In genomic region chr6:39259129-39259528, GRCm38 (mm10) we compare ENCODE assay signal across 15 mouse cellular contexts. TPM values are rescaled to one million over a fixed set of nuclear protein-coding genes. Genes with fewer than 3 reads are reported as not detected.
A peak's percentile ranks its signal among the peaks of the same experiment; 100 is the strongest.
DNase-seq lines count a peak whose midpoint lies in the region; ATAC-seq and TF ChIP-seq lines count a peak whose summit lies in the region.
"Had no signal": no experiment of that assay in that cellular context is flagged by ENCODE, and none has a peak within 500 bp of the region (broad histone marks: within the 10 kb centered on the region; RNA-seq: fewer than 3 reads in every experiment).

No protein-coding gene starts in this region.

- no peaks in the 10 kb centered on the region for H3K79me2 ChIP-seq in MEL (ENCODE audit: control insufficient read depth, insufficient read depth, low read length, poor library complexity)
- H3K79me2 ChIP-seq in macrophage (ENCODE audit: inconsistent target) = no peaks in the 10 kb centered on the region

- no peak overlapping the region for H3K4me3 ChIP-seq in liver, postnatal 0 days (ENCODE audit: low read depth, low read length)
- no peak overlapping the region for H3K4me3 ChIP-seq in liver, embryonic 12.5 days
- H3K4me3 ChIP-seq in MEL (ENCODE audit: control insufficient read depth in 1 of 2, insufficient read depth in 1 of 2, low read depth in 2 of 2, low read length in 2 of 2) (no peak overlapping the region), macrophage (ENCODE audit: inconsistent target) (no peak overlapping the region)
- no peak overlapping the region for H3K4me3 ChIP-seq in neural tube, embryonic 15.5 days (replicated peaks)

- DNase-seq in liver, postnatal 0 days = no peak
- DNase-seq in B cell, adult 2 months = peak; percentile 51 to 54
- peak; percentile 42 for DNase-seq in MEL (ENCODE audit: low read depth, low spot score)
- no peak for DNase-seq in right cerebral cortex, adult 2 months (ENCODE audit: low spot score in 2 of 2)
- DNase-seq in cerebellum, adult 11-12 months = no peak
- DNase-seq: adrenal gland, adult 8-10 months; cerebellum, postnatal 10 days; gastrocnemius, postnatal 36 days; right cerebral cortex, postnatal 14 days had no signal

- no peak for TF ChIP-seq RAD21 in MEL (IDR thresholded peaks at IDR 0.05; ENCODE audit: low read depth, low read length)

- TF ChIP-seq POLR2A in MEL (IDR thresholded peaks at IDR 0.05; ENCODE audit: control insufficient read depth in 1 of 2, insufficient read depth in 1 of 2, low read depth in 1 of 2, low read length in 2 of 2, poor library complexity in 1 of 2) = no peak

- no peaks in the 10 kb centered on the region for H3K36me3 ChIP-seq in liver, postnatal 0 days (replicated peaks; ENCODE audit: insufficient read depth, low read length)
- no peaks in the 10 kb centered on the region for H3K36me3 ChIP-seq in liver, embryonic 12.5 days
- H3K36me3 ChIP-seq in MEL (ENCODE audit: control insufficient read depth in 1 of 2, insufficient read depth in 2 of 2, low read length in 2 of 2) = no peaks in the 10 kb centered on the region
- H3K36me3 ChIP-seq in macrophage (ENCODE audit: inconsistent target) = no peaks in the 10 kb centered on the region
- H3K36me3 ChIP-seq in neural tube, embryonic 15.5 days = no peaks in the 10 kb centered on the region

- H3K4me1 ChIP-seq in liver, postnatal 0 days (ENCODE audit: insufficient read depth) = peaks cover 22% of the 10 kb centered on the region
- peaks cover 13% of the 10 kb centered on the region; the same call in 1 of the 2 replicates for H3K4me1 ChIP-seq in liver, embryonic 12.5 days
- no peaks in the 10 kb centered on the region for H3K4me1 ChIP-seq in MEL (ENCODE audit: control insufficient read depth in 1 of 2, insufficient read depth in 2 of 2, low read length in 2 of 2)
- peaks cover 25% of the 10 kb centered on the region for H3K4me1 ChIP-seq in neural tube, embryonic 15.5 days

- WGBS in liver, postnatal 0 days (ENCODE audit: insufficient replicate concordance) = 71% methylated on average over 1 of the region's 1 CpGs
- 36% methylated on average over 1 of the region's 1 CpGs for WGBS in liver, embryonic 12.5 days (ENCODE audit: insufficient replicate concordance)
- WGBS in macrophage (ENCODE audit: missing documents) = 58% methylated on average over 1 of the region's 1 CpGs
- WGBS in neural tube, embryonic 15.5 days = 97% methylated on average over 1 of the region's 1 CpGs

- no peak for ATAC-seq in liver, postnatal 0 days
- ATAC-seq in liver, embryonic 12.5 days = no peak
- no peak for ATAC-seq in neural tube, embryonic 15.5 days (ENCODE audit: low FRiP score)

- no peaks in the 10 kb centered on the region for H3K9me3 ChIP-seq in liver, postnatal 0 days (ENCODE audit: low read length)
- no peaks in the 10 kb centered on the region for H3K9me3 ChIP-seq in liver, embryonic 12.5 days (replicated peaks)
- no peaks in the 10 kb centered on the region for H3K9me3 ChIP-seq in MEL (replicated peaks; ENCODE audit: insufficient read depth, low read length)
- H3K9me3 ChIP-seq in neural tube, embryonic 15.5 days (replicated peaks) = no peaks in the 10 kb centered on the region

- TF ChIP-seq EP300 in liver, postnatal 0 days (IDR thresholded peaks at IDR 0.05; ENCODE audit: low read depth) = no peak
- TF ChIP-seq EP300 in MEL (IDR thresholded peaks at IDR 0.05; ENCODE audit: low read depth in 1 of 2, low read length in 2 of 2) = no peak

- H3K27ac ChIP-seq in liver, postnatal 0 days (ENCODE audit: low read depth) = peak overlapping the region; percentile 44; the same call in 1 of the 2 replicates
- no peak overlapping the region for H3K27ac ChIP-seq in liver, embryonic 12.5 days
- H3K27ac ChIP-seq in MEL (ENCODE audit: control insufficient read depth, low read depth, low read length) (no peak overlapping the region), macrophage (peak overlapping the region; percentile 65)
- no peak overlapping the region for H3K27ac ChIP-seq in neural tube, embryonic 15.5 days (replicated peaks)
- H3K27ac ChIP-seq: hindbrain, embryonic 14.5 days; kidney, postnatal 0 days; liver, embryonic 14.5 days had no signal

- no peak overlapping the region for H3K4me2 ChIP-seq in liver, postnatal 0 days (ENCODE audit: low read depth, low read length)
- H3K4me2 ChIP-seq in liver, embryonic 12.5 days = no peak overlapping the region
- H3K4me2 ChIP-seq in neural tube, embryonic 15.5 days = no peak overlapping the region
- H3K4me2 ChIP-seq: hindbrain, embryonic 14.5 days had no signal

- peaks cover 22% of the 10 kb centered on the region for H3K27me3 ChIP-seq in liver, postnatal 0 days (ENCODE audit: insufficient read depth, low read length)
- peaks cover 60% of the 10 kb centered on the region for H3K27me3 ChIP-seq in liver, embryonic 12.5 days (replicated peaks)
- no peaks in the 10 kb centered on the region for H3K27me3 ChIP-seq in MEL (ENCODE audit: control insufficient read depth in 1 of 2, insufficient read depth in 2 of 2, low read length in 2 of 2)
- H3K27me3 ChIP-seq in neural tube, embryonic 15.5 days (replicated peaks) = no peaks in the 10 kb centered on the region; the same call in 1 of the 2 replicates

- H3K9ac ChIP-seq in liver, postnatal 0 days (replicated peaks) = no peak overlapping the region
- no peak overlapping the region for H3K9ac ChIP-seq in liver, embryonic 12.5 days
- no peak overlapping the region for H3K9ac ChIP-seq in MEL (ENCODE audit: control insufficient read depth, low read depth, low read length, poor library complexity, severe bottlenecking)
- no peak overlapping the region for H3K9ac ChIP-seq in neural tube, embryonic 15.5 days (replicated peaks)
- H3K9ac ChIP-seq: hindbrain, embryonic 14.5 days; liver, embryonic 14.5 days had no signal

- no peak for TF ChIP-seq CTCF in liver, postnatal 0 days (IDR thresholded peaks at IDR 0.05; ENCODE audit: low read depth)
- TF ChIP-seq CTCF in MEL (IDR thresholded peaks at IDR 0.05 in 2 of 3, conservative IDR thresholded peaks at IDR 0.05 in 1 of 3; ENCODE audit: control insufficient read depth in 1 of 3, insufficient read depth in 1 of 3, low read depth in 2 of 3, low read length in 3 of 3, poor library complexity in 1 of 3, severe bottlenecking in 1 of 3) = no peak

TF ChIP-seq in MEL, 35 proteins besides CTCF, POLR2A, EP300 and RAD21:
- TF ChIP-seq MXI1 (IDR thresholded peaks at IDR 0.05; ENCODE audit: low read depth, low read length) (no peak), MYC (IDR thresholded peaks at IDR 0.05; ENCODE audit: low read depth, low read length) (no peak), CHD2 (IDR thresholded peaks at IDR 0.05; ENCODE audit: low read length) (no peak), NRF1 (IDR thresholded peaks at IDR 0.05; ENCODE audit: insufficient read depth, low read depth, low read length, poor library complexity, severe bottlenecking) (no peak), JUND (IDR thresholded peaks at IDR 0.05; ENCODE audit: low read depth, low read length) (no peak), SMC3 (IDR thresholded peaks at IDR 0.05; ENCODE audit: low read depth, low read length) (no peak), GATA1 (IDR thresholded peaks at IDR 0.05; ENCODE audit: low read depth, low read length) (no peak), NELFE (IDR thresholded peaks at IDR 0.05; ENCODE audit: low read depth, low read length) (no peak), POLR2AphosphoS5 (IDR thresholded peaks at IDR 0.05; ENCODE audit: borderline replicate concordance, low read depth, low read length) (no peak), GABPA (IDR thresholded peaks at IDR 0.05; ENCODE audit: low read depth, low read length) (no peak), MAX (IDR thresholded peaks at IDR 0.05; ENCODE audit: low read length) (no peak), TBP (IDR thresholded peaks at IDR 0.05; ENCODE audit: low read depth, low read length) (no peak), USF1 (IDR thresholded peaks at IDR 0.05; ENCODE audit: low read depth, low read length) (no peak), HCFC1 (IDR thresholded peaks at IDR 0.05; ENCODE audit: low read depth, low read length) (no peak), POLR2AphosphoS2 (IDR thresholded peaks at IDR 0.05; ENCODE audit: low read length) (no peak), USF2 (IDR thresholded peaks at IDR 0.05; ENCODE audit: borderline replicate concordance in 1 of 2, insufficient read depth in 1 of 2, low read depth in 1 of 2, low read length in 2 of 2) (no peak), RCOR1 (IDR thresholded peaks at IDR 0.05; ENCODE audit: low read depth, low read length) (no peak)

RNA-seq across cellular contexts. Expression of gene Kdm7a, which starts 52.5 kb away (rescaled TPM):
- polyA plus RNA-seq in liver, postnatal 0 days (2015; fragmentation: Nextera tagmentation; extraction: Ambion mirVana) = 3.6 and 4.2 TPM in 2 replicates
- polyA plus RNA-seq in liver, embryonic 12.5 days (2016; fragmentation: Nextera tagmentation; extraction: Ambion mirVana) = 13.8 and 15.6 TPM in 2 replicates
- total RNA-seq in MEL (2012; rRNA removed) = 1.7 and 2.5 TPM in 2 replicates
- polyA plus RNA-seq in MEL (2012; ENCODE audit: insufficient read depth in 1 of 2, insufficient read length in 2 of 2, low read depth in 1 of 2, low replicate concordance in 2 of 2, missing spikeins in 1 of 2) (1 to 10 TPM in 1 of 2 experiments, not detected in 1; 2.5 TPM), macrophage (2018) (11.0 to 14.5 TPM (median 11.1 TPM) in 3 replicates)
- total RNA-seq in macrophage (2018; cell fraction: chromatin; rRNA removed) = 100 to 1,000 TPM in 6 of 26 experiments, 10 to 100 TPM in 20; 17.4 to 122 (median 66.6) TPM
- total RNA-seq in macrophage (2018; cell fraction: cytosol; rRNA removed) = 10 to 100 TPM in 25 of 26 experiments, 1 to 10 TPM in 1; 7.8 to 38.7 (median 29.1) TPM
- total RNA-seq in macrophage (2018; cell fraction: nucleus; rRNA removed) = 10 to 100 TPM; 26.7 to 93.0 (median 57.8) TPM
- polyA plus RNA-seq in neural tube, embryonic 15.5 days (2015; fragmentation: Nextera tagmentation; extraction: Ambion mirVana) = 3.9 and 4.1 TPM in 2 replicates

Comparison
In these comparisons a context has a peak if more than half of its experiments do, and no peak if none do; other contexts are left out.
1. H3K27ac ChIP-seq: peak in liver, postnatal 0 days (single experiment) and macrophage (single experiment); none in liver, embryonic 12.5 days (single experiment), MEL (single experiment) and neural tube, embryonic 15.5 days (single experiment).
2. DNase-seq: peak in B cell, adult 2 months (2 of 2) and MEL (single experiment); none in liver, postnatal 0 days (single experiment), right cerebral cortex, adult 2 months (0 of 2) and cerebellum, adult 11-12 months (single experiment).